Mouse (Mus musculus) left cerebral cortex, postnatal 10 days (tissue): Measurements from ENCODE around the gene Txlnb. TPM values are rescaled to one million over a fixed set of nuclear protein-coding genes. Genes with fewer than 3 reads are reported as not detected.
"Not testable (repeated sequence)": the region's sequence is repeated elsewhere in the genome, so short reads cannot be mapped to it uniquely, and the experiment has no call there.

Source experiments
- DNase-seq, 2 experiments: peaks; one replicate each; pipeline ENCODE4 v3.0.0; 2021 to 2022; ENCODE audit warnings: low spot score in 2 of 2, mixed read lengths in 1 of 2; ENCODE audit errors: extremely low spot score in 1 of 2
- intact Hi-C: fragments of 180-260 bp; cut with DNase I; formaldehyde crosslinking; loops from one replicate; pipeline ENCODE4 v1.15.1; 2025
- total RNA-seq, 2 experiments: library from RNA; stranded (reverse); gene quantifications; 2 replicates each; pipeline ENCODE4 v1.2.3; 2021

The Txlnb gene
- total RNA-seq: under 1 TPM; 0.18 to 0.21 TPM

GRCm38 (mm10) chr10:17795767-17796631 lies at the start of gene Txlnb:
Gene Txlnb (plus strand): TSS chr10:17796226.
- intact Hi-C loops: no loop called here

DNA sequence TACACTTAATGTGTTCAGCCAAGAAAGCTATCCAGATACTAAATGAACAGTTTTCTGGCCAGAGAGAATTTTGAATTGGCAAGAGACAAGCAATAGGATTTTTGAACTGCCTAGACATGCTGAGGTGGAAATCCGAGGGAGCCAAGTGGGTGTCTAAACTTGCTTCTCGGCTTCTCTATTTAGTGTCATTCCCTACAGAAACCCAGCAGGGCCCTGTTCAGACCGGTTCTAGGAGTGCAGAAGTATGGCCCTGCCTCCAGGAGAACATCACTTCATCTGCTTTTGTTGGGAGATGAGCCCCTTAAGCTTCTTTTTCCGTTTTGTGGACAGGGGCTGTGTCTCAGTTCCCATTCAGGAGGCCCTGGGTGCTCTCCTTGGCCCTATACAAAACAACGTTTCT lies 43.5 kb upstream of the Txlnb start:
- intact Hi-C loops: no loop called here
- DNase-seq: no peak

More at GRCm38 (mm10) chr10:17795767-17796631, at the start of gene Txlnb:
- peak; percentile 21 to 72 for DNase-seq

GRCm38 (mm10) chr10:17759772-17760171 lies 36.3 kb upstream of the Txlnb start:
- intact Hi-C loops: no loop called here
- DNase-seq: no peak

- intact Hi-C loops: no loop called here
Observed at GRCm38 (mm10) chr10:17760750-17761613, 35.0 kb upstream of the Txlnb start.

DNA sequence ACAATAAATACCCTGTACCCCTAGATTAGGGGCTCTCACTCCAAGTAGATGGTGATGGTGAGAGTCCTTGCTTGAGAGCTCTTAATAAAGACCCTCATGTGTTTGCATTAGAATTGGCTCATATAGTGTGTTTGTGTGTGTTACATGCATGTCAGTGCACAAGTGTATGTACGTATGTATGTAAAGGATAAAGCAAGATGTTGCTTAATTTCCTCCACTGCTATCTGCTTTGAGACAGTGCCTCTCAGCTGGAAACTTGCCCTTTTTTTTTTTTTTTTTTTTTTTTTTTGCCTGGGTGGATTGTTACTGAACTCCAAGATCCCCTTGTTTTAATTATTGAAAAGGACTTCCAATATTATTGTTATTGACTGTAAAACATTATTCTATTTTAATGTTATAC lies 34.4 kb upstream of the Txlnb start:
- intact Hi-C loops: no loop called here

More at GRCm38 (mm10) chr10:17760750-17761613, 35.0 kb upstream of the Txlnb start:
- no peak for DNase-seq

DNA sequence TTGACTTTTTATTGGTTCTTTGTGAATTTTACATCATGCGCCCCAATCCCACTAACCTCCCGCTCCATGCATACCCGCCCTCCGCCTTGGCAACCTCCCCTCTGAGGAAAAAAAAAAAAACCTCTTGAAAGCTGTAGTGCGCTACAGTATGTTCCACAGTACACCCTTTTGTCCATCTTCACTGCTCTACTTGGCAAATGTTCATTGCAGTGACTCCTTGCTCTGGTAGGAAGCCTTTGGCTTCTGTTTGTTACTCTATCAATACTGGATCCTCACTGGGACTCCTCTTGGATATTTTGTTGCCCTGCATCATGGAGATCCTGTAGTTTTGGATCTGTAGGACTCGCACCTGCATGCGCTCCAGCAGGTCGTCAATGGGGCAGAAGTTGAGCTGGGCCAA lies 33.1 kb upstream of the Txlnb start:
- intact Hi-C loops: no loop called here
- no peak for DNase-seq

More for the DNA sequence above, 34.4 kb upstream of the Txlnb start:
- DNase-seq: no peak

DNA sequence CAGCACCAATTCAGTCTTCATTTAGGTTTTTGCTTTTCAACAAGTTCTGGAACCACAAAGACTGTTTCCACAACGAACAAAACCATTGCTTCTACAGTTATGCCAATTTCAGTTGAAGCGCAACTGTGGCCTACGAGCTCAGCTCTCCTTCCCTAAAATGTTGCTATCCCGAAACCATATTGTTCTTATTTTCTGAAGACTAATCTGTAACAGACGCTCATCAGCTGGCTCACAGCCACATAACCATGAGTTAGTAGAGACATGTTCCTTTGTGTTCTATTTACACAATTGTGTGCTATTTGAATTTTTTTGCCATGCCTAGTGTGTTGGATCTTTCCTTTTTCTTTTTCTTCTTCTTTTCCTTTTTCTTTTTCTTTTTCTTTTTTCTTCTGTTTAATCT lies 26.2 kb upstream of the Txlnb start:
- intact Hi-C loops: no loop called here
- no peak for DNase-seq

GRCm38 (mm10) chr10:17772364-17772763 lies 23.7 kb upstream of the Txlnb start:
- no peak for DNase-seq
- intact Hi-C loops: no loop called here

GRCm38 (mm10) chr10:17774366-17774765 lies 21.7 kb upstream of the Txlnb start:
- DNase-seq: no peak
- intact Hi-C loops: no loop called here

DNA sequence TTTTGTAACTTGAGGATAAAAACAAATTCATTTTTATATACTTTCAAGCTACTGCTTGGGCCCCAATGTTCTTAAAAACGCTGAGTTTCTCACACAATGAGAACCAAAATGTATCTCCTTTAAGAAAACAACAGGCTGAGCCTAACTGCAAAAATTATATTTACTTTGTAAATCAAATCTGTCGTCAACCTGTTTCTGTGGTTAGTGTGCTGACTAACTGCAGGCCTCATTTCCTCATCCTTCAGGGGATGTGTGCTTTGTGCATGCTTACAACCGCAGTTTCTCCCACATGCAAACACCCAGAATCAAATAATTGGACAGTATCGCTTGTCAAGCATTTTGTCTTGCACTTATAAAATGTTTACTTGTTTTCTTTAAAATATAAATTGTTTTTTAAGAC lies 20.9 kb upstream of the Txlnb start:
- intact Hi-C loops: no loop called here
- DNase-seq: no peak

- DNase-seq, intact Hi-C loops: not testable (repeated sequence)
Observed at GRCm38 (mm10) chr10:17776684-17777083, 19.3 kb upstream of the Txlnb start.

- intact Hi-C loops: no loop called here
- no peak for DNase-seq
Observed at GRCm38 (mm10) chr10:17786771-17787170, 9.3 kb upstream of the Txlnb start.

GRCm38 (mm10) chr10:17787938-17788337 lies 8.1 kb upstream of the Txlnb start:
- intact Hi-C loops: no loop called here
- no peak for DNase-seq

GRCm38 (mm10) chr10:17788347-17788746 lies 7.7 kb upstream of the Txlnb start:
- no peak for DNase-seq
- intact Hi-C loops: no loop called here

DNA sequence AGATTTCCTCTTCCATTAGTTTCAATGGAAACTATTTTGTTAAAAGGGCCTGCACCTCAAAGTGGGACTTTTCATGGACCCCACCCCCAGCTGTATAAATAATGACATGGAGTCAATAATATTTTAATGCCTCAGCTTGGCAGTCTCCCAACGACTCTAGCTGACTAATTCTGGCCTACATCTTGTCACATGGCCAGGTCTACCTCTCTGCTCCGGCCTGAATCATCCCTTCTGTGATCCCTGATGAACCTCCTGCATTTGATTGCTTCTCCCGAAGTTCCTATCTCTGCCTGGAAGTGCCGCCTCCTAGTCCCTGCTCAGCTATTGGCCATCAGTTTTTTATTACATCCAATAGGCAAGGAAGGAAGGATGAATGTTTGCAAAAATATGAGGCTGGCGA lies 2.1 kb upstream of the Txlnb start:
- no peak for DNase-seq
- intact Hi-C loops: no loop called here

DNA sequence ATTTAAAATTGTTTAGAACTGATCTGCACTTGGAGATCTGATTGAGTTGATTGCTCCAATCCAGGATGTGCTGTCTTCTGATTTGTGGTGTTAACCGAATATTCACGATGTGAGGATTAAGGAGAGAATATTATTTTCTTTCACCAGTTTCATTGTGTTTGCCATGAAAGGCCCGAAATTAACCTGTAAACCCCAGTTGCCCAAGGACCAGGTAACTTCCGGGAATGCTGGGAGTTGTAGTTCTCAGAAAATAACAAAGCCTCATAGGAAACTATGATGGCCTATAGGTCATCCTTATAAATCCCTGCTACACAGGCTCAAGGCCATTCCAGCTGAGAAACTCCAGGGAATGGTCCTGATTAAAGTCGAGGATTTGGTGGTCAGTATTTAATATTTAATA lies 1.6 kb upstream of the Txlnb start:
- DNase-seq: no peak
- intact Hi-C loops: no loop called here

- no peak for DNase-seq
- intact Hi-C loops: no loop called here
Observed at GRCm38 (mm10) chr10:17795227-17795626, 799 bp upstream of the Txlnb start.

DNA sequence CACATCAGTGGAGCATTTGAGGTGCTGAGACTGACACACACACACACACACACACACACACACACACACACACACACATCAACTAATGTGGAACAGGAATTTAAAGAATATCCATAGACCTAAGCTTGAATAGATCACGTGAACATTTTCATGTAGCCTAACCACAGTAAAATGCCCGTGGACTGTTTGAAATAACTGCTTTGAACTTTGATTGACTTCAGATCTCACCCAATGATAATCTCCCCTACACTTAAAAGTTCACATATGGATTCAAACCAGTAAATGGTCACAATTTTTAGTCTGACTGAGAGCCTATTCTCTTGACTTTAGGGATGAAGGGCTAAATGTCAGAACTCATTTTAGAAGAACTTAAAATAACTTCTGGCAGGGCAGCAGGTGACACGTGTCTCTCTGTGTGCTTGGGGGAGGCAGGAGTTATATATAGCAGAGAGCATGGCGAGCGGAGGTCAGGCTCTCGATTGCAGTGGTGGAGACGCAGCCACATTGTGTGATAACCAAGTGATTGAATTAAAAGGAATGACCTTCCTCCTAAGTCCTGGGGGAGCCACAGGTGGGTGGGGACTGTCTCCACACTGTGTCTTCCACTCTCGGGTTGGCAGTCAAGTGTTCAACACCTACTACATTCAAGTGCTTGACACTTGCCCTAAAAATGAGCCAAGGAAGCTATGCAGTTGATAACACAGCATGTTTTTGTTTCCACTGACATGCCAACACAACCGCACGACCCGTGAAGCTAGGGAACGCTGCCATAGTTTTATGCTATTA lies 1.0 kb downstream of the Txlnb start:
- no peak for DNase-seq
- intact Hi-C loops: no loop called here

DNA sequence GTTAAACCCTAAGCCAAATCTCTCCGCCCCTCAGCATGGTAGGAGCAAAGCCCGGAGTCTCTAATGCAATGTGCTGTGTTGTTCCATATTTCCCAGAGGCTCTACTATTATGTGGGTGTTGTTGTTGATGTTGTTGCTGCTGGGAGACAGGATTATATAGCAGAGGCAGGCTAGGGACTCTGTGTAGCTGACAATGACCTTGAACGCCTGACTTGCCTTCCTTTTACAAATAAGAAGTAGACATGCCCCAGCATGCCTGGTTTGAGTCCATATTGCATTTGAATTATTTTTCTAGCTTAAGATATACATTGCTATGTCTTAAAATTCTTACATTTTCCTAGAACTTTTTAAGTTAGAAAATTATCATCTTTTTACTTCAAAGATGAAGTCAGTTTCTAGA lies 1.7 kb downstream of the Txlnb start:
- intact Hi-C loops: no loop called here
- DNase-seq: no peak
